Mouse (Mus musculus) embryo, embryonic 9.5 days (tissue): ENCODE data around the gene Dlec1.
A peak's percentile ranks its signal among the peaks of the same experiment; 100 is the strongest.

ENCODE experiments used
- DNase-seq: peaks from one replicate; pipeline ENCODE4 v3.0.0-alpha.2; 2017; ENCODE audit errors: extremely low spot score

Dlec1 gene

DNA sequence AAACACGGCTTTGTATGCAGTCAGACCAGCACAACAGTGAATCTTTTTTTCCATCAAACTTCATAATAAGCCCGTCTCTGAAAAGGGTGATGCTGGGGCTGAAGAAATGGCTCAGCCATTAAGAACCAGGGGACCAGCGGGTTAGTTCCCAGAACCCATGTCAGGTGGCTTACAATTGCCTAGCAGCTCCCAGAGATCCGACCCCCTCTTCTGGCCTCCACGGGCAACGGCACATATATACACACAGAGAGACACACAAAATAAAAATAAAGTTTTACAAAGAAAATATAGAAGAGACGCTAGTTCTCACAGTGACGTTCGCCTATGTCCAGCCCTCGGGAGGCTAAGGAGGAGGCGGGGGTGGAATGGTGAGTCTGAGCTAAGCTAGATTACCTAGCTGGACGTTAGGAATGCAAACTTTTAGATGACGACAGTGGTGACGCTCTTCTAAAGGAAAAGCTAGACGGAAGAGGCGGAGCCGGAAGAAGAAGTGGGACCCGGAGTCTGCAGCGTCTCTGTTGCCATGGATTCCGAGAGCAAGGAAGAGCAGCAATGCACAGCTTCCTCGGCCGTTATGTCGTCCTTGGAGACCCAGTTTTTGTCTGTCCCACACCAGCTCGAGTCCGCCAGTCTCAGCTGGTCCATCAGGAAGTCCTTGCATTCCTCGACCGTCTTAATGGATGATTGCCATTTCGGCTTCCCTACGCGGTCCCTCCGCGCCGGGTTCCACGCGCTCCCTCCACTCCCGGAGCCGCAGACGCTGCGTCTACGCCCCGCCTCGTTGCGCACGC lies at the start of gene Dlec1:
Gene Dlec1, plus strand, starts transcription at position 487 of the 791 bp plus-strand sequence.
- peak; percentile 80 for DNase-seq

DNA sequence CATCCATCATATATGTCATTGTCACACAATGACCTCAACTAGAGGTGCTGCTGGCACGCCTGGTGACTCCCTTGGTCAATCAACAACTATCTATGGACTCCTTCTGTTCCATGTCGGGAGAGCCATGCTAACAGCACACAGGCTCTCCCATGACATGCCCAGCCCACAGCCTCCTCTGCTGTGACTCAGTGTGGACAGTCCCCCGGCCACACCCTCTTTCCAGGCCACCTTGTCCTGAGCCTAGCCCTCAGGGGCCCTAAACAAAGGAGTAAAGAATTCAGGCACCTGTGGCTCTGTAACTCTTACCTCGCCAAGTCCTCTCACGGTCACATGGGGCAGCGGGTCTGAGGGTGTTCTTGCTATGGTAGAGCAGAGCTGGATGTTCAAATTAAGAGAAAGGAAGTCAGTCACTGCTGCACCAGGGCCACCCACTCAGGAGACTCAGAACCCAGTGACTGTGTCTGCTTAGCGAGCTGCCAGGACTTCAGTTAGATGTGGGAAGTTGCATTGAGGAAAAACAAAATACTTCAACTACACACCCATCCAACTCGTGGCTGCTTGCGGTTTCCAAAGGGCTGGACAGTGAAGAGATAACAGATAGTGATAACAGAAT lies 48.2 kb upstream of the Dlec1 start:
- DNase-seq, result no peak

DNA sequence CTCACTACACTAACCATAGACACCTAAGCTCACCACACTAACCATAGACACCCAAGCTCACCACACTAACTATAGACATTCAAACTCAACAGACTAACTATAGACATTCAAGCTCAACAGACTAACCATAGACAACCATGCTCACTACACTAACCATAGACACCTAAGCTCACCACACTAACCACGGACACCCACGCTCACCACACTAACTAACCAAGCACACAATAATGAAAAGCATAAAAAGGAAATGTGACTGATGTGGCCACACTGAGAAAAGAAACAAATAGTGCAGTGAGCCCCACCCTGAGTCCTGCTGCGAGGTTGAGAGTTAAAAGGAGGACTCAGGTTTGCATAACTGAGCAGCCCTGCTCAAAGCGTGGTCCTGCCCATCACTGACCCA lies 46.9 kb upstream of the Dlec1 start:
- no peak for DNase-seq

DNA sequence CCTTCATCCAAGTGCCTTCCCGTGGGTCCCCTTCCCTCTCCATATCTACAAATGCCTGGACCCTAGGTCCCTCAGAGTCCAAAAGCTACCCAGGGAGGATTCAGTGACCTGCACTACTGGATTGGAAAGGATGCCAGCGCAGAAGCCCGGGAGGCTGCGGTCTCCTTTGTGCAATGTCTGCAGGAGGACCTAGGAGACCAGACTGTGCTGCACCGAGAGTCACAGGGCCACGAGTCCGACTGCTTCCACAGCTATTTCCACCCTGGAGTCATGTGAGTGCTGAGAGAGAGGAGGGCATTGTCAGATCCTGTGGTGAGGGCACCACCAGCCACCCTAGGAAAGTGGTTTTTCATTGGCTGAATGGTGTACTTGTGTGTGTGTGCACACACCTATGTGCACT lies 44.0 kb upstream of the Dlec1 start:
- DNase-seq, result no peak

DNA sequence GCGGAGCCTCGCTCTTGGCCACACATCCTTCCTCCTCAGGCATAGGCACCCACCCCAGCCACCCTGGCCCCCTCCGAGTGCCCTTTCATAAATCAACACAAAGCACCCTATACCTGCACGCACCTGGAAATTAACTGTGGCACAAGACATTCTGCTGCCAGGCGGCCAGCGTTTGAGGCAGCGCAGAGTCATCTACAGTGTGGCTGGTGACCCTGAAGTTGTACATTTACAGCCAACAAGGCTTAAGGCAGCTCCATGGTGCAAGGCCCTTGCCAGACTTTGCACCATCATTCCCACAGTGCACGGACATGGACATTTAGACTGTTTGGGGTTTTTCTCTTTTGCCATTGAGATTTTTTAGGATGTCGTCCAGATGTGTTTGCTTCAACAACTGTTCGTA lies 41.6 kb upstream of the Dlec1 start:
- no peak for DNase-seq

DNA sequence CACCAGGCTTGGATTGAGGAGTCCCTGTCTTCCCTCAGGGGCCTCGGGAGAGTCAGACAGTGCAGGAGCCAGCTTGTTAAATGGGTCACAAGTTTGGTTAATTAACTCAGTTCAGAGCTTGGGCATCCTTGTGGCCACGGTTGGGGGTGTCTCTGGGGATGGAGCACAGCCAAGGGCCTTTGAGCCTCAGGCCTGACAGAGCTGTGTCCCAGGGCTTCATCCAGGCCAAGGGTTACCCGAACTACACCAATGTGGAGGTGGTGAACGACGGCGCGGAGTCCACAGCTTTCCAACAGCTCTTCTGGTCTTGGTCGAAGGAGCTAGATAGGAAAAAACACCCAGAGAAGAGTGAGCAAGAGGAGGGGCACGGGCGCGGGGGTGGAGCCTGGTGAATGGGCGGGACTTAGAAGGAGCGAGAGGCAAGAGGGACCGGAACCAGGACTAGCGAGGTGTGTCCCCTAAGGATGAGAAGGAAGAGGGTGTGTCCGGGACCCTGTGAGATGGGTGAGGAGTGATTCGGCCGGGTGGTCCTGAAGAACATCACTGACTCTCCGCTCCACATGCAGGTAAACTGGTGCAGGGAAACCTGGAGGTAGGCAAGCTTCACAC lies 39.1 kb upstream of the Dlec1 start:
- DNase-seq, result no peak

DNA sequence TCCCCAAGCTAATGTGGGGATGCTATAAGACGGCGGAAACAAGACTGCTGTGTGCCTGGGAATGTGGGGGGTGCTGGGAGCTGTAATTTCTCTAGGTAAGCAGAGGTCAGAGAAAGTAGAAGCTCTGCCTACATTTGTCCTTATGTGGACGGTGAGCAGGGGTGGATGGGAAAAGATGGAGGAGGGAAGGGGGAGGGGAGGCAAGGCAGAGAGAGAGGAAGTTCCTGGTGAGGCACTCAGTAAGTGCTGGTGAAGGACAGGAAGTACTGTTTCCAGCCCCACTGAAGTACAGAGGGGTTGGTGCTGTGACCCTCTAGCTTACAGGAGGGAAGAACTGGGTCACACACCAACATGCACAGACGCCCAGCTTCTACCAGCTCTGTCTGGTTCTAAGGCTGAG lies 38.0 kb upstream of the Dlec1 start:
- DNase-seq, result no peak

DNA sequence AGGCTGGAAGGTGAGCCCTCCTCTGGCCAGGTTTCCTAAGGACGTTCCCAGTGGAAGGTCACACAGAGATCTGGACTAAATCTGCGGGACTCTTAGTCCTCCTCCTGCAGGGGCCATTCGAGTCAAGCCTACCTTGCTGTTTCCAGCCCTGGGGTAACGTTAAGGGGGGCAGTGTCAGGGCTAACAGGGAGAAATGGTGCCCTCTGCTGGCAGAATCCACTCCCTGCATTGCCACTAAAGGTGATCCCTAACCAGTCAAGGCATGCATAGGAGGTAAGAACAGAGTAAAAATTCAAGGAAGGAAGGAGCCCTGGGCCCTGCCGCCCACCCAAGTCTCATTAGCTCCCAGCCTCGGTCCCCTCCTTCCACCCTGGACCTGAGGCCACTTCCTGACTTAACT lies 34.7 kb upstream of the Dlec1 start:
- peak; percentile 81 for DNase-seq

DNA sequence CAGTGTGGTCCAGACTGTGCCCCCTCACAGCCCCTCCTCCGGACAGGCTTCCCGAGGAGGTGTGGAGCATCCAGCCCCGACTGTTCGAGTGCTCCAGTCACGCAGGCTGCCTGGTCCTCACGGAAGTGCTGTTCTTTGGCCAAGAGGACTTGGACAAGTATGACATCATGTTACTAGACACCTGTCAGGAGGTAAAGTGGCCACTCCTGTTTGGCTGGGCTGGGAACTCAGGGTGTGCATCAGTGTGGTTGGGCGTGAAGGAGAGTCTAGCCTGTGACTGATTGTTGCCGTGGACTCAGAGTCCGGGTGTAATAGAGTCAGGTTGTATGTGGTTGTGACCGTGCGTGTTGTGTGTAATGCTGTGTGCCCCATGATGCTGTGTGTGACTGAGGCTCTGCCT lies 34.0 kb upstream of the Dlec1 start:
- DNase-seq, result no peak

DNA sequence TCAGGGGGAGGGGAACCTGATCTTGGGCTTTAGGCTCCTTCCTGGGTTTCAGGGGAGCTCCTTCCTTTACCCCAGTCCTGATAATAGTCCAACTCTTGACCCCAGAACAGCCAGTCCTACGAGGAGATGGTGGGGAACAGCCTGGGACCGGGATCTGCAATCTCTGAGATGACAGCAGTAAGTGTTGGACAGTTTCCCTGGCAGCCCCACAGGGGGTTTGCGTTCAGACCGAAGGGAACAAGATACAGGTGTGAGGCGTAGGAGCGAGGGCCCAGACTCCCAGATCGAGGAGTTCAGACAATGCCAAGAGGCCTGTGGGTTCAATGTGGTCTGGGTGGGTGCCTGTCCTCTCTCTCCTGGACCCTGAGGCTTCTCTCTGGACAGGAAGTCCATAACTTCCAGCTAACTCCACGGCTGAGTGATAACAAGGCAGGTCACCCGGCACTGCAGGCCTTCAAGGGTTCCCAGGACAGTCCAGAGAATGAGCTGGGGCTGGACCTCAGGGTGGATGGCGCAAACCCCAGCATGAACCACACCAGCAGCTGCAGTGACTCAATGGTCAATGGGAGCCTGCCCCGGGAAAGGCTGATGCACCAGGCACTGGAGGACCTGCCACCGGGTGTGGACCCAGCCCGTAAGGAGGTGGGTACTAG lies 32.0 kb upstream of the Dlec1 start:
- no peak for DNase-seq

DNA sequence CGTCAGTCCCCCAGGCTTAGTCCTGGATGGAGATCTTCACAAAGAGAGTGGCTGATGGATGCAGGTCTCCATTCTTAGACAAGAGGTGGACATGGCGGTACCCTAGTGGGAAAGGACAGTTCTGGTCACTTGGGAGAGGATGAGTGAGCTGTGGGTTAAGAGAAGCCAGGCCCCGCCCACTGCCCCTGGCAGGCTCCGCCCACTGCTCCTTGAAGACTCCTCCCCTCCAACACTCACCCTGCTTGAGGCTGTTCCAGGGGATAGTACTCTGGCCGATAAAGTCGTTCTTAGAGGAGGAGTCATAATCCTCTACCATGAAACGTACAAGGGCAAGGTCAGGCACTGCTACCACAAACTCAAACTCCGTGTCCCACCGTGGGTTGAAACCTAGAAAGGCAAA lies 30.5 kb upstream of the Dlec1 start:
- DNase-seq, result no peak

DNA sequence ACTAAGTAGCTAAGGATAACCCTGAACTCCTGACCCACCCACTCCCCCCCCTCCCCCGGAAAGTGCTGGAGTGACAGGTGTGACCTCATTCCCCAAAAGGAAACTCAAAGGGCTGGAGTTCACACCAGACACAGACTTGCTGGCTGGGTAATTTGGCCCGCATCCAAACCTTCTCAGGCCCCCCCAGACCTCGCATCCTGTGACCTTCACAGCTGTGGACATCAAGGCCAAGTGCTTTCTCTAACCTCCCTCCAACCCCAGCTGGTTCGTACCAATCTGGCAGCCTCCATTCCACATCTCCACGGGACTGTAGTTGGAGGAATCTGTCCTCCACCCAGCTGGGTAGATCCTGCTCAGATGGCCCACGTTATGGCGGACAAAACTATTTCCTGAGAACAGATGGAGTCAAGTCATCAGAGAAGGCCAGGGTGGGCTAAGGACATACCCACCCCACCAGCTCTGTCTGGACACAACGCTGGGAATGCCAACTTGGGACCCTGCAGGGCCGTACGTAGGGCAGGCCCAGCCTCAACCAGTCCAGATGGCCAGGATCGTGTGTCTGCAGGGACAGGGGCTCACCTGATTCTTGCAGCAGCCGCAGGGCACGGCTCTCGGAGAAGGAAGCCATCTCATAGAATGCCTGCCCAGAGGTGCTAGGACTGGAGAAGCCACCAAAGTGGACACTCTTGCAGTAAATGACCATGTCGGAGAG lies 28.9 kb upstream of the Dlec1 start:
- no peak for DNase-seq

DNA sequence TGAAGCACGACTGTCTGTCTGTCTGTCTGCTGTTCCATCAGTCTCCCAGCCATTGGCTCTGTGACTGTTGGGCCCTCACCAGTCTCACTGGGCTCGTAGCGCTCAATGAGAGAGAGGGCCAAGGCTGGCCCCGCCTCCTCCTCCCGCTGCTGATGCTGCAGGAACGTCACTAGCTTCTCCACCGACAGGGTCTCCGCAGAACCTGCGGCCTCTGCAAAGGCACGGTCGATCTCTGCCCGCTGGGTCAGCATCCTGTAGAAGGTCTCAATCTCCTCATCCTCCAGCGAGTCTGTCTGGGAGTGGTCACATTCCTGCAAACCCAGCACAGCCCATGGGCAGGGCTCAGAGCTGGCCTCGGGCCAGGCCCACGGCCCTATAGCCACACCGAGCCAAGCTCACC lies 26.6 kb upstream of the Dlec1 start:
- no peak for DNase-seq

DNA sequence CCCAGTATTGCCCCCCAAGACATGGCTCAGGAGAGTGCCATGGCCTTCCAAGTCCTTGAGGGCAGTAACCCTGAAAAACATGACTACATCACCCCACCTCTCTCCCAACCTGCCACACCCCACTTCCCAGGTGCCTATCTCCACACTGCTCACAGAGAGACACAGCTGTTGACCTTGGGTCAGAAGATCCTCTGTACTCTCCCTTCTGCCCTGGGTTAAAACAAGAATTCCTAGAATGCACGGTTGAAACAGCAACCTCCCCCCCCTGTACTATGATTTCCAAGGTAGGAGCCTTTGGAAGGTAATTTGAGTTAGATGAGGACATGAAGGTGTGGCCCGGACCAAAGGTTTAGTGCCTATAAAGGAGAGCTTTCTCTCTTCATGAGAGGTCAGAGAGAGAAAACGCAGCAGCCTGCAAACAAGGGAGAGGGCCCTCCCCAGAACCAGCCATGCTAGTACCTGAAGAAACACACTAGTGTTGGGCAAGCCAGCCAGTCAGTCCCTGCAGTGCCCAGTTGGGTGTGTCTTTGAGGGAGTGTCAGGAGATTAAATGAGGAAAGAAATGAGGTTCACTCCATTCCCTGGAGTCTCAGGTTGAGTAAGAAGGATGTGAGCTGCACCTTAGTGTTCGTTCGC lies 22.1 kb upstream of the Dlec1 start:
- DNase-seq, result no peak

DNA sequence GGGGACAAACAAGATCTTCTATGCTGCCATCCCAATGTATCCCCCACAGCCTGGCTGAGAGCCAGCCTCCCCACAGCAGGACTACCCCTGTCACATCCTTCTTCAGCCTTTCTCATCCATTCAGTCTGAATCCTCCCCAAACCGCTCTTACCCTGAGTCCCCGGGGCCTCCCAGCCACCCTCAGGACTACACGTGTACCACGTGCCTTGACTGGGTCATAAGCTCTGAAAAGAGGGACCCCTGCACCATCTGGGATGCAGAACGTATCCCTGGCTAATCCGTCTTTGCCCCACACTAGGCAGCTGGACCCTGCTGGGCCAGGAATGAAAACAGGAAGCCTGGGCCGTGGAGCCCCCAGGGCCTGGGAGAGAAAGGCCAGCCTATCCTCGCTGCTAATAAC lies 20.2 kb upstream of the Dlec1 start:
- DNase-seq, result peak; percentile 55

DNA sequence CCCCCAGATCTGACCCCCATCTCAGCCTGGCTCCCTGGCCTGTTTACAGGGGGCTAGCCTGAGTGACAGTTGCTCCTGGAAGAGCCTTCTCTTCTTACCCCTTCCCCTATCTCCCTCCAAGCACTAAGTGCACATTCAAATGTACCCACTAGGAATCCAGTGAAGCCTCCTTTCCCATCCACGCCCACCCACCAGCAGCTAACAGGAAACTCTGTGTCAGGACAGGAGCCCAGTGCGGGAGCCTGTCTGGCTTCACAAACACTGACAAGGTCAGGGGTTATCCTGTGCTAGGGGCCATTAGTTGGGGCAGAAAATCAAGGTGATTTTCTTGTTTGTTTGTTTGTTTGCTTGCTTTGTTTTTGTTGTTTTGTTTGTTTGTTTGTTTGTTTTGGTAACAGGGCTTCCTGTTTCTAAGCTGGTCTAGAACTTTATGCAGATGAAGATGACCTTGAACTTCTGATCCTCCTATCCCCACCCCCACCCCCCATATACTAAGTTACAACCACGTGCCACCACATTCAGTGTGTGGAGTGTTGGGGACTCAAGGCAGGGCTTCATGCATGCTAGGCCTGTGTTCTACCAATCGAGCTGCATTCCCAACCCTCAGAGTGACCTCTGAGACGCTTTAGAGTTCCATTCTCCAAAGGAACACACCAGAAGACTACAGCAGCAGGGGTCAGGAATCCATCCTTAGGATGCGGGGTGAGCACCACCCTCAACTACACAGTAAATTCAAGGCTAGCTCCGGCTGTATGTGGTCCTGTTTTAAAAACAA lies 19.4 kb upstream of the Dlec1 start:
- no peak for DNase-seq

DNA sequence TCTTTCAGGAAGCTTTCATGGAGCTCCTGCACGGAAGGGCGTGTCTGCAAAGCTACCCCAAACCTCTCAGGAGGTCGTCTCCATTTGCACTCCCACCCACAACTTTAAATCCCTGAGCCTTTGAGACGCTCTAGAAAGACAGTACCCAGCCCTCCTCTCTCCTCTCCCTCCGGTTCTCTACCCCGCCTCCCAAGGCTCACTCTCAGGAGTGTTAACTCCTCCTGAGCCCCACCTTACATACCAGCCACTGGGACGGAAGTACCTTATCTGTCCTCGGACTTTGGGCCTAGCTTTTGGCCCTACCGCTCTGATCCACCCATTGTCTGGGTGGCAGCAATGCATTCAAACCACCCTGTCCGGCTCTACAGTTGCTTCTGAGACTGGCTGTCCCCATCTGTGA lies 18.3 kb upstream of the Dlec1 start:
- no peak for DNase-seq

DNA sequence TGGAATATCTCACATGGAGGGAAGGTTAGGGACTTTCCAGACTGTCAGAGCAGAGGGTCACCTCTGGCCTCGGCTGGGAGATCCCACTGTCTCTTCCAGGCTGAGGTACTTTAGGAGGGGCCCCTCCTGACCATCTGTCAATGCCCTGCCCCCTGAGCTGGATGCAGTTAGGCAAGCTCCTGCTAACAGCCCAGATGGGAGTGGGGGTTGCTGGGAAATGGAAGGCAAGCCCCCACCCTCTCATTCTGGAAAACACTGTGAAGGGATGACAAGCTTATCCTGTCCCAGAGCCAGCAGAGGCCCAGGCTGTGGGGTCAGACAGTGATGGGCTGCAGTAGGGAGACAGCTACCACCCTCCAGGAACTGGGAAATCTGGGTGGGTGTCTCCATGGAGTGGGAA lies 15.8 kb upstream of the Dlec1 start:
- no peak for DNase-seq

DNA sequence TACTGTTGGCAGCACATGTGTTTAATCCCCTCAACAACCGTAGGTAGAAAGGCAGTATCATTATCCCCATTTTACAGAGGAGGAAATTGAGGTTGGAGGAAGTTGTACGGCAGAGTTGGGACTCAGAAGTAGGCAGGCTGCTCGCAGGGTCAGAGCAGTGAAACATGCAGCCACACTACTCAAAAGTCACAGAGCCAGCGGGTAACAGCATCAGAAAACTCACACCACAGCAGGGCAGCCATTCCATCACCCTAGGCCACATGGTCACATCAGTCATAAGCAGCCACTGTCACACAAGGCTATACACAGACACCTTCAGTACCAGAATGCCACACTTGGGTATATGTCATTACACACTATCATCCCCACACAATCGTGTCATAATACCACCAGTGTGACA lies 15.0 kb upstream of the Dlec1 start:
- DNase-seq, result no peak

DNA sequence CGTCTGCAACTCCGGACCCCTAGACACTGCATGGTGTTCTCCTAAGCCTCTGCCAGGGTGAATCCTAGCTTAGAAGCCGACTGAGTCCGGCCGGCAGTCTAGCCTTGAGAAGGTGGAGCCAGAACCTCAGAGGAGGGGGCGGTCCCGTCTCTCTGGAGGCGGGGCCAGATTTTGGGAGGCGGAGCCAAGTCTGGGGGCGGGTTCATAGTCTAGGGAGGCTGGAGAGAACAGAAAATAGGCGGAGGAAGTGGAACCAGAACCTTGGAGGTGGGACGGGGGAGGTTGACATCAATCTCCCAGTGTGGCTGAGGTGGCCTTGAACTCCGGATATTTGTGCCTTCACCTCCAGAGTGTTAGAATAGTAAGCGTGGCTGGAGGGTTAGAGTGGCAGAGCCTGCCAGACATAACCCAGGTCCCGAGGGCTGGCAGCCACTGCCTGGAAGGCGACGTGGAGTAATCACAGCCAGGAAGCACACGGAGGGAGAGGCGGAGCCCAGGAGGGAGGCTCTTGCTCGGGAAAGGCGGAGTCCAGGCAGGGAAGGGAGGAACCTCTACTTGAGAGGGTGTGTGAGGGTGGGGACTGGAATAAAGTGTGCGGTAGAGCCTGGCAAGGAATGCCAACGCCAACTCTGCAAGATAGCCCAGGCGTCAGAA lies 14.0 kb upstream of the Dlec1 start:
- DNase-seq, result peak; percentile 97
